Mouse (Mus musculus) erythroblast, embryonic 14.5 days (primary cell): ENCODE data around the gene Trappc10.

ENCODE experiments used
- GATA1 ChIP-seq: IDR thresholded peaks from 2 replicates; pipeline ENCODE4 v1.6.1; 2012; ENCODE audit warnings: low read length, inconsistent platforms, mixed read lengths
- TAL1 ChIP-seq: IDR thresholded peaks from 3 replicates; pipeline ENCODE4 v1.6.1; 2012; ENCODE audit warnings: low read length, inconsistent platforms, mixed read lengths

DNA sequence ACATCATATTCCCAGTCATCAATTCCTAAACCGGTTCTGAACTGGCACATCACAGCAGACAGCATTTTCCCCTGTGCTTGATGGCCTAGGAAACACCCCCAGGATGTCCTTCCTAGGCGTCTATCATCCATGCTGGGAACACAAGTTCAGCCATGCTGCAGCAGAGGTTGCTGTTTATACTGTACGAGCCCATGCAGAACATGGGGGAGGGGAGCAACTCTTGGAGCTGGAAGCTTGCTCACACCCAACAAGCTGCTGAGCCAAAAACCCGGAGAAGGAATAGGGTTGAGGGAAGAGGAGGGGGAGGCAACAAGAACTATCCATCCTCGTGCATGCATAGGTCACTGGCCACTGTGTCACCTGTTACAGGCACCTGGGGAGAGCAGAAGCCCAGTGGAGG, 15.9 kb upstream of the Trappc10 start:
- TF ChIP-seq GATA1 (no peak), TAL1 (no peak)
